Mouse (Mus musculus): ENCODE measurements around the gene Cyp2b13. TPM values are rescaled to one million over a fixed set of nuclear protein-coding genes. Genes with fewer than 3 reads are reported as not detected.
"Not testable (repeated sequence)": the region's sequence is repeated elsewhere in the genome, so short reads cannot be mapped to it uniquely, and the experiment has no call there.

Gene Cyp2b13
- not detected in 2 replicates for polyA plus RNA-seq (2014; fragmentation: Nextera tagmentation; extraction: Ambion mirVana)

DNA sequence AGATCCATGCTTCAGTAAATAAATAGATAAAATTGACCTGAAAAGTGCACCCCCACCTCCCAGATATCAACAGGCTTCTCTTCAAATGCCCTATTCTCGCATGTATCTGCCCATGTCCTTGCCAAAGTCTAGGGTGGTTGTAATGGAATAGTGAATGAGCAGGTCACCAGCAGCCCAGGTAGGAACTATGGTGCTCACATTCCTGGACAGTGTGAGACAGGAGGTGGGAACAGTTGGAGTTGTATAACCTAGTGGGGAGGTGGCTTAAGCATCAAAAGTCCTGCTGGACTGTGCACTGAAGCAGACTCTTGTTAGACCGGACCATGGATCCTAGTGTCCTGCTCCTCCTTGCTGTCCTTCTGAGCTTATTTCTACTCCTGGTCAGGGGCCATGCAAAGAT lies at the start of gene Cyp2b13:
Gene Cyp2b13, plus strand, starts transcription at position 301 of the 400 bp plus-strand sequence.
- DNase-seq (ENCODE audit: low spot score); H3K36me3 ChIP-seq (replicated peaks; ENCODE audit: control insufficient read depth, insufficient read depth, low read depth, low read length); H3K4me1 ChIP-seq (ENCODE audit: control insufficient read depth, insufficient read depth, low read length); H3K27ac ChIP-seq (replicated peaks; ENCODE audit: low read depth, low read length); H3K4me3 ChIP-seq (ENCODE audit: low read depth, low read length); ATAC-seq (replicated peaks; ENCODE audit: insufficient number of reproducible peaks, low FRiP score, low TSS enrichment, low read depth); H3K9me3 ChIP-seq (replicated peaks; ENCODE audit: control insufficient read depth, low read length); H3K27me3 ChIP-seq (ENCODE audit: control insufficient read depth, insufficient read depth, low read length); H3K4me2 ChIP-seq (ENCODE audit: low read depth, low read length); H3K9ac ChIP-seq (replicated peaks; ENCODE audit: low read length): not testable (repeated sequence)
- 40% methylated on average over 1 of the region's 2 CpGs for WGBS

DNA sequence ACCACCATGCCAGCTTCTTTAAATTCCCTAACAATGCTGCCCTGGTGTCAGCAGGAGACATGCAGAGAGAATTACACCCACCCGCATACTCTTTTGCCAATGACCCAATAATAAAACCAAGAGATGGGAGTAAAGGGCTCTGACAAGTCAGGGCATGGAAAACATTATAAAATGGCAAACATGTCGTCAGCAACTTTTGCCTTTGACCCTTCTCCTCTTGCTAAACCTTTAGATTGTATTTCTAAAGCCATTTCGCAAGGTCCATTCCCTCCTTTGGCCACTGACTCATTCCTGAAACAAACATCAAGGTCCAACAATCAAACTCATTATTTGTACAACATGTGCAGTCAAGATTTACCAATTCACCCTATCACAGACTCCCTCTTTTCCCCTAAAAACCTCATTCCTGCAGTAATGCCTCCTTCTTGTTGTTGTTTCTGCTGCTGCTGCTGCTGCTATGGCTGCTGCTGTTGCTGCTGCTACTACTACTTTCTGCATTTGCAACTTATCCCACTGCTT lies 41.4 kb upstream of the Cyp2b13 start:
- no CpG with 5 or more reads among the region's 3 CpGs for WGBS

DNA sequence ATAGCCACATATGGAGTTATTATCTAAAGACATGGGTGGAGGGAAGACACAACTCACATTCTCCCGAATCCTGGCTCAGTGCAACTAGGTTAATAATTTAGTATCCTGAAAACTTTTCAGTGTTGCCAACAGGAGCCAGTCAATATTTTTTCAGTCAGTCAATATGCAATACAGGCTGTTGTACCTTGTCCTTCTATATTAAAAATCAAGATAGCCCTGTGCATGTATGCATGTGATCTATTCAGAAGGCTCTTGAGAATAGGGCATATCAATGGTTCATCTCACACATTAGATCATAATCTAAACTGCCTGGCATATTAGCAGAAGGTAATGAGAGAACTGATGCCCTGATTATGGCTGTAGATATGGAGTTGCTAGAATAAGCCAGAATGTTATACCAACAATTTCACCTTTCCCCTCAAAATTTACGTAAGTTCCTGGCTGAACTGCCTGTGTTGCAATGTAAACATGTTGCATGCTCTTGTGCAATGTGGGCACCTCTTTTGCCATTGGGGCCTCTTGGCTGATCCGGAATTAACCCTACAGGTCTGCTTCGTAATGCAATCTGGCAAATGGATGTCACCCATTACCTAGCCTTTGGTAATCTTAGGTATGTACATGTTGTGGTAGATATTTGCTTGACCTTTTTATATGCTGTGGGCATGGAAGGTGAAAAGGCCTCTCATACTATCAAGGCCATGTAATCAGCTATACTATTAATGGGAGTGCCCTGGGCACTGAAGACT lies 6.2 kb upstream of the Cyp2b13 start:
- H3K4me2 ChIP-seq (ENCODE audit: low read depth, low read length); H3K27me3 ChIP-seq (ENCODE audit: control insufficient read depth, insufficient read depth, low read length); H3K9ac ChIP-seq (replicated peaks; ENCODE audit: low read length); H3K36me3 ChIP-seq (replicated peaks; ENCODE audit: control insufficient read depth, insufficient read depth, low read depth, low read length); H3K4me1 ChIP-seq (ENCODE audit: control insufficient read depth, insufficient read depth, low read length); H3K4me3 ChIP-seq (ENCODE audit: low read depth, low read length); ATAC-seq (replicated peaks; ENCODE audit: insufficient number of reproducible peaks, low FRiP score, low TSS enrichment, low read depth); H3K27ac ChIP-seq (replicated peaks; ENCODE audit: low read depth, low read length); DNase-seq (ENCODE audit: low spot score); H3K9me3 ChIP-seq (replicated peaks; ENCODE audit: control insufficient read depth, low read length): not testable (repeated sequence)
- WGBS: 80% methylated on average over 3 of the region's 4 CpGs

More for the DNA sequence above, 41.4 kb upstream of the Cyp2b13 start:
- not testable (repeated sequence) for H3K36me3 ChIP-seq (replicated peaks; ENCODE audit: control insufficient read depth, insufficient read depth, low read depth, low read length); H3K9ac ChIP-seq (replicated peaks; ENCODE audit: low read length); H3K27me3 ChIP-seq (ENCODE audit: control insufficient read depth, insufficient read depth, low read length); H3K4me1 ChIP-seq (ENCODE audit: control insufficient read depth, insufficient read depth, low read length); H3K27ac ChIP-seq (replicated peaks; ENCODE audit: low read depth, low read length); ATAC-seq (replicated peaks; ENCODE audit: insufficient number of reproducible peaks, low FRiP score, low TSS enrichment, low read depth); H3K9me3 ChIP-seq (replicated peaks; ENCODE audit: control insufficient read depth, low read length); DNase-seq (ENCODE audit: low spot score); H3K4me2 ChIP-seq (ENCODE audit: low read depth, low read length); H3K4me3 ChIP-seq (ENCODE audit: low read depth, low read length)

DNA sequence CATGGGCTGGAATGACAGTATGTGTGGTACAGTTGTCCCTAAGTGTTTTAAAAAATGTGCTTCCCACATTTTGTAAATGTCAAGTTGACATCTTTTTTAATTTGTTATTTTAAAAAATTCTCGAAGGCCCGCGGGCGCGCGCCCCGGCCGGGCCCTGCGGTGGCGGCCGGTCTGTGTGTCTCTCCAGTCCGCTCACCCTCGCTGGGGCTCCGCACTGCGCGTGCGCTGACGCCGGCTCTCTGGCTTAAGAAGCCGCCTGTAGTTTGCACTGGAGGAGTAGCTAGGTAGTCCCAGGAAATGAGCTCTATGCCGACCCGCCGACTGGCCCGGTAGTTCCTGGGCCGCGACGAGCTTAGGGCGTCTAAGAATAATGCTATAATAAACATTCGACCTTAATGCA lies 10.4 kb downstream of the Cyp2b13 start:
- H3K27ac ChIP-seq (replicated peaks; ENCODE audit: low read depth, low read length); DNase-seq (ENCODE audit: low spot score); ATAC-seq (replicated peaks; ENCODE audit: insufficient number of reproducible peaks, low FRiP score, low TSS enrichment, low read depth); H3K4me2 ChIP-seq (ENCODE audit: low read depth, low read length); H3K4me3 ChIP-seq (ENCODE audit: low read depth, low read length); H3K27me3 ChIP-seq (ENCODE audit: control insufficient read depth, insufficient read depth, low read length); H3K9me3 ChIP-seq (replicated peaks; ENCODE audit: control insufficient read depth, low read length); H3K9ac ChIP-seq (replicated peaks; ENCODE audit: low read length); H3K36me3 ChIP-seq (replicated peaks; ENCODE audit: control insufficient read depth, insufficient read depth, low read depth, low read length); H3K4me1 ChIP-seq (ENCODE audit: control insufficient read depth, insufficient read depth, low read length): not testable (repeated sequence)
- WGBS: 59% methylated on average over 29 of the region's 29 CpGs

DNA sequence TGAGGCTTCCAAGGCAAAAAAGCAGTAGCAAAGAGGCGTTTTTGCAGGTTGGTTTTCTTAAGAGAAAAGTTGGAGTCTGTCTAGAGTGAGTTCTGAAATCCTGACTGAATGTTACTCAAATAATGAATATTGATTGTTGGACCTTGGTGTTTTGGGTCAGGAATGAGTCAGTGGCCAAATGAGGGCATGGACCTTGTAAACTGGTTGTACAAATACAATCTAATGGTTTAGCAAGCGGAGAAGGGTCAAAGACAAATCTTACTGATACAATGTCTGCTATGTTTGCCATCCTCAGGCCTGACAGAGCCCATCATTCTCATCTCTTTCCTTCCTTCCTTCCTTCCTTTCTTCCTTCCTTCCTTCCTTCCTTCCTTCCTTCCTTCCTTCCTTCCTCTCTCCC lies 21.3 kb downstream of the Cyp2b13 start:
- Histone ChIP-seq H3K4me3 (ENCODE audit: low read depth, low read length) (no peak overlapping the region), H3K27me3 (ENCODE audit: control insufficient read depth, insufficient read depth, low read length) (no peaks in the 10 kb centered on the region), H3K4me1 (ENCODE audit: control insufficient read depth, insufficient read depth, low read length) (no peaks in the 10 kb centered on the region), H3K9ac (replicated peaks; ENCODE audit: low read length) (no peak overlapping the region), H3K27ac (replicated peaks; ENCODE audit: low read depth, low read length) (no peak overlapping the region), H3K9me3 (replicated peaks; ENCODE audit: control insufficient read depth, low read length) (no peaks in the 10 kb centered on the region), H3K36me3 (replicated peaks; ENCODE audit: control insufficient read depth, insufficient read depth, low read depth, low read length) (no peaks in the 10 kb centered on the region), H3K4me2 (ENCODE audit: low read depth, low read length) (no peak overlapping the region)
- WGBS: 55% methylated on average over 2 of the region's 2 CpGs
- DNase-seq (ENCODE audit: low spot score): no peak
- ATAC-seq (replicated peaks; ENCODE audit: insufficient number of reproducible peaks, low FRiP score, low TSS enrichment, low read depth): no peak

DNA sequence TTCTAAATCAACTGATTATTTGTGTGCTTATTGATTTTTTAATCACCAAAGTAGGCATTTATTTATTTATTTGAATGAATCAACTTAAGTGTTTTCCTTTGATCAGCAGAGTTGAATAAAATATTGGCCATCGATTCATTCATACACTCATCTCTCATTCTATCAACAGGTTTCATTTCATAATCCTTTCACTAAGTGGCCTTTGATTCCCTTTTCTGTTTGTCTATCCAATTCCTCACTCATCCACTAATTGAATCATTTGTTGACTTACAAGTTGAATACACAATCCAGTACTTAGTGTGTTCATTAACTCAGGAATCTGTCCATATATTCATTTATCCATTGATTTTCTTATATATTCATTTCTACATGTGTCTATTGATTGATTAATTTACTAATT lies 26.1 kb downstream of the Cyp2b13 start:
- no peak overlapping the region for H3K9ac ChIP-seq (replicated peaks; ENCODE audit: low read length)
- H3K4me2 ChIP-seq (ENCODE audit: low read depth, low read length): no peak overlapping the region
- H3K27me3 ChIP-seq (ENCODE audit: control insufficient read depth, insufficient read depth, low read length): no peaks in the 10 kb centered on the region
- ATAC-seq (replicated peaks; ENCODE audit: insufficient number of reproducible peaks, low FRiP score, low TSS enrichment, low read depth) (no peak), DNase-seq (ENCODE audit: low spot score) (no peak)
- H3K4me1 ChIP-seq (ENCODE audit: control insufficient read depth, insufficient read depth, low read length): no peaks in the 10 kb centered on the region
- H3K36me3 ChIP-seq (replicated peaks; ENCODE audit: control insufficient read depth, insufficient read depth, low read depth, low read length): no peaks in the 10 kb centered on the region
- no peak overlapping the region for H3K27ac ChIP-seq (replicated peaks; ENCODE audit: low read depth, low read length)
- no peaks in the 10 kb centered on the region for H3K9me3 ChIP-seq (replicated peaks; ENCODE audit: control insufficient read depth, low read length)
- 100% methylated on average over 1 of the region's 1 CpGs for WGBS
- H3K4me3 ChIP-seq (ENCODE audit: low read depth, low read length): no peak overlapping the region

DNA sequence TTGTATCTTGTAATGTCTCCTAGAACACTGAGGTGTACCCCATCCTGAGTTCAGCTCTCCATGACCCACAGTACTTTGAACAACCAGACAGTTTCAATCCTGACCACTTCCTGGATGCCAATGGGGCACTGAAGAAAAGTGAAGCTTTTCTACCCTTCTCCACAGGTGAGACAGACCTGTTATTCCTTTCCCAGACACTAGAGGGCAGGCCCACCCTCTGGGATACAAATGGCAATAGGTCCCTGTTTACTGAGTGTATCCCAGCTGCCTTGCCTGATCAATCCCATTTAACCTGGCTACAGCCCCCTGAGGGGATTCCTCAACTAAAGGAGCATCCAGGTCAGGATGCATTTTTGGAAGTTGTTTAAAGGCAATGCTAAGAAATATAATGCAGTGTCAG lies 27.3 kb downstream of the Cyp2b13 start:
- H3K27me3 ChIP-seq (ENCODE audit: control insufficient read depth, insufficient read depth, low read length); H3K36me3 ChIP-seq (replicated peaks; ENCODE audit: control insufficient read depth, insufficient read depth, low read depth, low read length); H3K9ac ChIP-seq (replicated peaks; ENCODE audit: low read length); DNase-seq (ENCODE audit: low spot score); H3K4me1 ChIP-seq (ENCODE audit: control insufficient read depth, insufficient read depth, low read length); H3K9me3 ChIP-seq (replicated peaks; ENCODE audit: control insufficient read depth, low read length); H3K27ac ChIP-seq (replicated peaks; ENCODE audit: low read depth, low read length); ATAC-seq (replicated peaks; ENCODE audit: insufficient number of reproducible peaks, low FRiP score, low TSS enrichment, low read depth); H3K4me2 ChIP-seq (ENCODE audit: low read depth, low read length); H3K4me3 ChIP-seq (ENCODE audit: low read depth, low read length): not testable (repeated sequence)

DNA sequence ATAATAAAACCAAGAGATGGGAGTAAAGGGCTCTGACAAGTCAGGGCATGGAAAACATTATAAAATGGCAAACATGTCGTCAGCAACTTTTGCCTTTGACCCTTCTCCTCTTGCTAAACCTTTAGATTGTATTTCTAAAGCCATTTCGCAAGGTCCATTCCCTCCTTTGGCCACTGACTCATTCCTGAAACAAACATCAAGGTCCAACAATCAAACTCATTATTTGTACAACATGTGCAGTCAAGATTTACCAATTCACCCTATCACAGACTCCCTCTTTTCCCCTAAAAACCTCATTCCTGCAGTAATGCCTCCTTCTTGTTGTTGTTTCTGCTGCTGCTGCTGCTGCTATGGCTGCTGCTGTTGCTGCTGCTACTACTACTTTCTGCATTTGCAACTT lies 78.3 kb downstream of the Cyp2b13 start:
- H3K9me3 ChIP-seq (replicated peaks; ENCODE audit: control insufficient read depth, low read length); H3K36me3 ChIP-seq (replicated peaks; ENCODE audit: control insufficient read depth, insufficient read depth, low read depth, low read length); H3K4me2 ChIP-seq (ENCODE audit: low read depth, low read length); H3K27ac ChIP-seq (replicated peaks; ENCODE audit: low read depth, low read length); H3K9ac ChIP-seq (replicated peaks; ENCODE audit: low read length); H3K4me3 ChIP-seq (ENCODE audit: low read depth, low read length); H3K4me1 ChIP-seq (ENCODE audit: control insufficient read depth, insufficient read depth, low read length); DNase-seq (ENCODE audit: low spot score); H3K27me3 ChIP-seq (ENCODE audit: control insufficient read depth, insufficient read depth, low read length); ATAC-seq (replicated peaks; ENCODE audit: insufficient number of reproducible peaks, low FRiP score, low TSS enrichment, low read depth): not testable (repeated sequence)
- no CpG with 5 or more reads among the region's 2 CpGs for WGBS
